Mouse (Mus musculus) mouse trophoblast stem cell (cell line): Measurements from ENCODE around the gene Cln6.

ENCODE experiments used
- in situ Hi-C, 2 experiments: fragments of 300-500 bp; cut with MseI, MboI; formaldehyde crosslinking; loops; 2 replicates in 1 of 2; 3 replicates in 1 of 2; pipeline ENCODE4 v1.15.1; 2025

The Cln6 gene

DNA sequence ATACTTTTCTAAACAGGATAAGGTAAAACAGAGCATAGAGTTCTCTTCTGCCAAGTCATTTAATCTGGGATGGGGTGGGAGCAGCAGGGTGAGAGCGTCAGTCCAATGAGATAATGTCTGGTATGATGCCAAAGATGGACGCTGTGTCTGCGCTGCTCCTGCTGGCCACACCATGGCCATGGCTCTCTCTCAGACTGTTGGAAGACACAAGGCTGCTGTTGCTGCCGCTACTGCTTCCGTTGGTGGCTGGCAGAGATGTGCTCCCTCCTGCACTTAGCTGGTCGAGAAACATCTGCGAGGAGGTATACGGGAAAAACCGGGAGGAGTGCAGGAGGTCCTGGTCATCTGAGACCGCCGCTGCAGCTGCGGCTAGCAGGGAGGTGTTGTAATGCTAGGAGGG lies 43.3 kb downstream of the Cln6 start:
- in situ Hi-C loops = no loop called here

GRCm38 (mm10) chr9:62894486-62894885 lies 55.9 kb downstream of the Cln6 start:
- in situ Hi-C loops = no loop called here
